Mouse (Mus musculus) adrenal gland, adult 2 months (tissue): ENCODE results near the gene Syngr3. TPM values are rescaled to one million over a fixed set of nuclear protein-coding genes. Genes with fewer than 3 reads are reported as not detected.
"Not testable (repeated sequence)": the region's sequence is repeated elsewhere in the genome, so short reads cannot be mapped to it uniquely, and the experiment has no call there.

Source experiments
- DNase-seq: peaks from one replicate; pipeline ENCODE4 v3.0.0; 2021
- polyA plus RNA-seq: library from polyadenylated mRNA; depleted of rRNA; stranded (reverse); fragments of >200 nt; gene quantifications from 2 replicates; pipeline ENCODE4 v1.2.3, GENCODE M21; 2012
- total RNA-seq, 2 experiments: library from RNA; stranded (reverse); gene quantifications; 2 replicates each; pipeline ENCODE4 v1.2.3; 2021

The Syngr3 gene
- total and polyA plus RNA-seq, 3 experiments, result 2.0 to 2.4 (median 2.1) TPM

GRCm38 (mm10) chr17:24676877-24677276 is 12.9 kb downstream of the Syngr3 start:
- DNase-seq, result no peak

DNA sequence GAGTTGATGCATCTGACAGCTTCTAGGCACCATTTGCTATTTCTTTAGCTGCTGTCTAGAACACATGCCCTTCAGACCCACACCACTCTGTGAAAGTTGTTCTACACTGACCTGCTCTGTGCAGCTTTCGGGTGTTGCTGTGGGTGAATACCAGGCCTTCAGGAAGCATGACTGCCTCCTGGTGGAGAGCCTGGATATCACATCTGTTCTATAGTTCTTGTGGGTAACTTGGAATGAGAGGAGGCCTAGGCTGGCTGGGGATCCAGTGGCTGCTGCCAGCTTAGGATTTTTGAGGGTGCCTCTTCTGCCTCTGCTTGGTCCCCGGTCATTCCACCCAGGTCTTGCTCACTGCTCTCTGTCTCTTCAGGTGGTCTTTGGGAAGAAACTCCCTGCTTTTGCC is 13.6 kb downstream of the Syngr3 start:
- no peak for DNase-seq

- DNase-seq, result no peak
These were observed 15.5 kb downstream of the Syngr3 start for GRCm38 (mm10) chr17:24674277-24674676.

- DNase-seq, result peak; percentile 87
These were observed 17.6 kb downstream of the Syngr3 start for GRCm38 (mm10) chr17:24672141-24672540.

GRCm38 (mm10) chr17:24671346-24671745 is 18.4 kb downstream of the Syngr3 start:
- DNase-seq, result no peak

DNA sequence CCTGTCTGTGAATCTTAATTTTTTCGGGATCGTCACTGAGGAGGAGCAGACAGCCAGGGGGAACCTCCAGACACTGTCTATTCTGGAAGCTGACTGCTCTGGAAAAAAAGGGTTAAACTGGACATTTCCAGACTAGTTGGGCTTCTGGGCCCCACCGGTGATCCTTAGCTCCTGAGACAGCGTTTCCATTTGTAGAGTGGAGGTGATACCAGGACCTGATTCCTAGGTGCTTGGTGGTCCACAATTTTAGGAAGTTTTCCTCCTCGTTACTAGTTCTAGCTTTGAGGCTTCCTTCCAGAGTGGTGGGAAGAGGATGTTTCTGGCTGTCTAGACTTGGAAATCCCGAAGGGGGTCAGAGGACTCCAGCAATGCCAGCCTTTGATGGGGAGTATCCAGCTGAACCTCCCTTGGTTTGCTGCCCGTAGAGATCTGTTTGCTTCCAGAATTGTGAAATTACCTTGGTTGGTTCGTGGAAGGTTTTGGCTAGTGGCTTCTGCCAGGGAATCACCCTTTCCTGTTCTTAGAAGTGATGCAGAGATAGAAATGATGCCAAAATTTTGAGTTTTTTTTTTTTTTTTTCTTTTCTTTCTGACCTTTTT is 19.4 kb downstream of the Syngr3 start:
- peak; percentile 40 for DNase-seq

GRCm38 (mm10) chr17:24669545-24670245 is 20.1 kb downstream of the Syngr3 start, which contains the start of gene Zfp598:
TSS of gene Zfp598 (plus strand) at chr17:24669687.
- DNase-seq, result peak; percentile 97

DNA sequence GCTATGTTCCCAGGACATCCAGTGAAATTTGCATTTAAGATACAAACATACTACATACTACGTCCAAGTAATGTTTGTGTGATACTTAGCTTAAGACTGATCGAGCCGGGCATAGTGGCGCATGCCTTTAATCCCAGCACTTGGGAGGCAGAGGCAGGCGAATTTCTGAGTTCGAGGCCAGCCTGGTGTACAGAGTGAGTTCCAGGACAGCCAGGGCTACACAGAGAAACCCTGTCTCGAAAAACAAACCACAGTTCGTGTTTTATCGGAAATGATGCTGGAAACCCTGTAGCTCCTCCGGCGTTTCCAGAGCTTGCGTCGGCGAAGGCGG is 20.6 kb downstream of the Syngr3 start:
- DNase-seq, result not testable (repeated sequence)

DNA sequence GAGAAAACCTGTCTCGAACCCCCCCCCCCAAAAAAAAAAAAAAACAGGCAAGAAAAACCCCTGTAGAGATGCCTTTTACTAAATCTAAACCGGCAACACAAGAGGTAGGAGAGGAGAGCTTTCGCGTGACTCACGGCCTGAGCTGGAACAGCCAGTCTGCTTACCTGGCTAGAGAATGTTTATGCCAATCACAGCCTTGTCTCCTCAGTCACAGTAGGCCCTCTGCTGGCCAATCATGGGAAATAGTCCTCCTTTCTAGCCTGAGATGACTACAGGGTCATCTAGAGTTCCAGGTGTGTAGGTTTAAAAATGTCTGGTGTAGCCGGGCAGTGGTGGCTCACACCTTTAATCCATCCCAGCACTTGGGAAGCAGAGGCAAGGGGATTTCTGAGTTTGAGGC is 22.3 kb downstream of the Syngr3 start:
- peak; percentile 61 for DNase-seq

GRCm38 (mm10) chr17:24667011-24667410 is 22.7 kb downstream of the Syngr3 start:
- DNase-seq, result not testable (repeated sequence)

GRCm38 (mm10) chr17:24658017-24658758 is 31.6 kb downstream of the Syngr3 start, which contains the start of gene Npw:
TSS of gene Npw (minus strand) at chr17:24658457.
- no peak for DNase-seq

DNA sequence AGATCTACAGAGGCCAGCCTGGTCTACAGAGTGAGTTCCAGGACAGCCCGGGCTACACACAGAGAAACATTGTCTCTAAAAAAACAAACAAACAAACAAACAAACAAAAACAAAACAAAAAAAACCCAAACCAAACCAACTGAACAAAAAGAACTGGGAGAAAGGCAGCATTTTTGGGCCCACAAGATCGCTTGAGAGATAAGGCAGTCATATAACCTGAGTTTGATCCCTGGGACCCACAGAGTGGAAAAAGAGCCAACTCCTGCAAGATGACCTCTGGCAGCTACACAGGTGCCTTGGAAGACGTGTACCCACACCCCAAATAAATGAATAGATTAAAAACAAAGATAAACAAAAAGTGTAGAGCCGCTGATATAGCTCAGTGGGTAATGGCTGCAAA is 34.8 kb downstream of the Syngr3 start:
- no peak for DNase-seq

GRCm38 (mm10) chr17:24653967-24654710 is 35.6 kb downstream of the Syngr3 start:
- DNase-seq, result peak; percentile 73

- no peak for DNase-seq
These were observed 37.9 kb downstream of the Syngr3 start for GRCm38 (mm10) chr17:24651835-24652234.

- DNase-seq, result no peak
These were observed 39.0 kb downstream of the Syngr3 start for GRCm38 (mm10) chr17:24650766-24651165.

- peak; percentile 87 for DNase-seq
These were observed 39.6 kb downstream of the Syngr3 start, which contains the start of gene Slc9a3r2 for GRCm38 (mm10) chr17:24650070-24650616. TSS of gene Slc9a3r2 (minus strand) at chr17:24650327.

DNA sequence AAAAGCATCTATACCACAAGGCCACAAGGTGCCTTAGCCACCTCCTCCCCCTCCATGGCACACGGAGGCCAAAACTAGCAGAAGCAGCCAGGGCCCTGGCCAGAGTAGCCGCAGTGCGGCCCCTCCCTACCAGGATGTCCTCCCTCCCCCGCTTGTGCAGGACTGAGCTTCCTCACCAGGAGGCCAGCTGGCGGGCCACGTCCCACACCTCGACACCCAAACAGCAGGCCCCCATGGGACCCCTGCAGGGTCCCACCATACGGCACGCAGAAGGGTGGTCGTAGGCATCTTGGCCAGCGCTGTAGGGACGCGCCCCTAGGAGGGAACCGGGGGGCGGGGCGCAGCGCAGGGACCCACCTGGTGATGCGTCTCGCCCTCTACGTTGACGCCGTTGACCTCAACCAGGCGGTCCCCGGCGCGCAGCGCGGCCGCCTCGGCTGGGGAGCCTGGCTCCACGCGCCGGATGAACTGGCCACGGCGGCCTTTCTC is 40.1 kb downstream of the Syngr3 start:
- DNase-seq, result peak; percentile 66

- DNase-seq, result no peak
These were observed 40.9 kb downstream of the Syngr3 start for GRCm38 (mm10) chr17:24648731-24649377.

DNA sequence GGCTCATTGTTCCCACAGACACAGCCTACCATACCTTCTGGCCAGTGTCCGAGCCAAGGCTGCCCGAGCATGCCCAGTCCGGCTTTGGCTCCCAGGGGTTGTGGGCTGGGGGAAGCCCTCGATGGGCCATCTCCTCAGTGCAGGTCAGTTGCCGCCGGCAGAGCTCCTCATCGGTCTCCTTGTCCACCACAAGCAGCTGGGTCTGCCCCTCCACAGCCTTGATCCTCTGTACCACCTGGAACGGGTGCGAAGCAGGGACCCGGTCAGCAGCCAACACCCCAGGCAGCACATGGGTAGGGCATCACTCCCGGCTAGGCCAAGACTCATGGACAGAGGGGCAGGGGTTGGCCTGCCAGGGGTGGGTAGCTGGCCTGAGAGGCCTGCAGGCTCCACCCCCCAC is 42.3 kb downstream of the Syngr3 start:
- DNase-seq, result no peak

- no peak for DNase-seq
These were observed 43.4 kb downstream of the Syngr3 start for GRCm38 (mm10) chr17:24646381-24646780.

DNA sequence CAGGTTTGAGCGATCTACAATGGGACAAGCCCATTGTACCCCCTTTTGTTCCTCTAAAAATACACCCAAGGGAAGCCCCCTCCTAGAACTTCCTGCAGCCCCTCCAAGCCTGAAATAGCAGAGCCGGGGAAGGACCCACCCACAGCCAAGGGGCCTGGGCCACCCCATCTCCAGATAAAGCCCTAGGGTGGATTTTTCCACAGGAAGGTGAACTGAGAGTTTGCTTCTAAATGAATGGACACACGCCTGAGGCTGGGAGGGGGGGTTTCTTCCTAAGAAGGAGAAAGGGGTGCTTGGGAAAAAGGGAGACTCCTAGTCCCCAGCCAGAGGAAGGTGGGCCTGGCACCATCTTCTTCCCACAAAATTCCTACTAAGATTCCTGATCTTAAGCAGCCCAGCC is 43.8 kb downstream of the Syngr3 start:
- DNase-seq, result peak; percentile 63
